Mouse (Mus musculus) cerebellum, adult 2 months (tissue): ENCODE measurements around the gene Dip2c.

Experiments used
- CTCF ChIP-seq: fragments of 200-500 bp; IDR thresholded peaks from 2 replicates; pipeline ENCODE4 v1.5.1; 2011; ENCODE audit warnings: low read depth, mild to moderate bottlenecking, control low read depth, low read length, moderate library complexity, borderline replicate concordance; ENCODE audit not compliant: insufficient read depth
- POLR2A ChIP-seq: fragments of 200-500 bp; IDR thresholded peaks from 2 replicates; pipeline ENCODE4 v1.6.1; 2011; ENCODE audit warnings: low read length, control low read depth, borderline replicate concordance; ENCODE audit not compliant: insufficient read depth

DNA sequence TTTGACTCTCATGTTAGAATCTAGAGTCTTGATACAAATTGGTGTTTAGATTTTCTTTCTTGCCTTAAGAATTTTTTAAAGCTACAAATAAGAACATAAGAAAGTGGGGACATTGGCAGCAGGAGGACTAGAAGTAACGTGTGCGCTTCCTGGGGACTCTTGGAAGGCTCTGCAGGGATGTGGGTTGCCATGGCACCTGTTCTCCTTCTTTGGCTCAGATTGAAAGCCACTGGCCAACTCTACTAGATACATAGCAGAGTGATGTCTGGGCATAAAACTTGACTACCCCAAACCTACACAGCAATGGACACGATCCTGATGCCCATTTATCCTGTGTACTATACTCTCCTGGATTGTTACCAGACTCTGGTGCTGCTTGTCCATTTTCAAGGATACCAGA is 188.1 kb downstream of the Dip2c start:
- no peak for TF ChIP-seq CTCF
- TF ChIP-seq POLR2A: no peak
